Mouse (Mus musculus): Measurements from ENCODE around the gene Slc12a9. TPM values are rescaled to one million over a fixed set of nuclear protein-coding genes. Genes with fewer than 3 reads are reported as not detected.
A peak's percentile ranks its signal among the peaks of the same experiment; 100 is the strongest.

Gene Slc12a9
- polyA plus RNA-seq, 1 experiment from 2014 or later = 2.8 TPM

GRCm38 (mm10) chr5:137306439-137307005 is 26.9 kb downstream of the Slc12a9 start:
- WGBS (ENCODE audit: insufficient replicate concordance) = 8% methylated on average over 12 of the region's 12 CpGs
- peak overlapping the region; percentile 88 for H3K4me2 ChIP-seq
- H3K4me3 ChIP-seq (replicated peaks) = peak overlapping the region; percentile 98
- H3K9me3 ChIP-seq (replicated peaks) = no peaks in the 10 kb centered on the region
- ATAC-seq (ENCODE audit: low read depth) (no peak), DNase-seq (no peak)
- H3K36me3 ChIP-seq = peaks cover 76% of the 10 kb centered on the region
- H3K27ac ChIP-seq = peak overlapping the region; percentile 94
- H3K27me3 ChIP-seq = no peaks in the 10 kb centered on the region
- peaks cover 52% of the 10 kb centered on the region for H3K4me1 ChIP-seq (replicated peaks)
- peak overlapping the region; percentile 99 for H3K9ac ChIP-seq

GRCm38 (mm10) chr5:137305822-137306221 is 27.6 kb downstream of the Slc12a9 start:
- no peaks in the 10 kb centered on the region for H3K27me3 ChIP-seq
- no peak for ATAC-seq (ENCODE audit: low read depth)
- H3K9me3 ChIP-seq (replicated peaks) = no peaks in the 10 kb centered on the region
- peak overlapping the region; percentile 88 for H3K4me2 ChIP-seq
- peaks cover 53% of the 10 kb centered on the region for H3K4me1 ChIP-seq (replicated peaks)
- peak overlapping the region; percentile 99 for H3K9ac ChIP-seq
- peak overlapping the region; percentile 94 for H3K27ac ChIP-seq
- H3K4me3 ChIP-seq (replicated peaks) = peak overlapping the region; percentile 98
- WGBS (ENCODE audit: insufficient replicate concordance) = 33% methylated on average over 3 of the region's 3 CpGs
- DNase-seq = no peak
- H3K36me3 ChIP-seq = peaks cover 80% of the 10 kb centered on the region

GRCm38 (mm10) chr5:137304816-137305215 is 28.6 kb downstream of the Slc12a9 start:
- H3K9ac ChIP-seq = peak overlapping the region; percentile 99
- 79% methylated on average over 4 of the region's 4 CpGs for WGBS (ENCODE audit: insufficient replicate concordance)

GRCm38 (mm10) chr5:137304165-137304564 is 29.2 kb downstream of the Slc12a9 start:
- Histone ChIP-seq H3K4me3 (replicated peaks) (peak overlapping the region; percentile 98; the same call in 1 of the 2 replicates), H3K9ac (peak overlapping the region; percentile 99), H3K9me3 (replicated peaks) (no peaks in the 10 kb centered on the region), H3K27me3 (no peaks in the 10 kb centered on the region), H3K36me3 (peaks cover 80% of the 10 kb centered on the region), H3K4me1 (replicated peaks) (peaks cover 53% of the 10 kb centered on the region), H3K4me2 (peak overlapping the region; percentile 88), H3K27ac (peak overlapping the region; percentile 94)
- WGBS (ENCODE audit: insufficient replicate concordance) = 57% methylated on average over 3 of the region's 3 CpGs
- ATAC-seq (ENCODE audit: low read depth) = no peak
- DNase-seq = no peak

More at GRCm38 (mm10) chr5:137304816-137305215, 28.6 kb downstream of the Slc12a9 start:
- DNase-seq (no peak), ATAC-seq (ENCODE audit: low read depth) (no peak)
- Histone ChIP-seq H3K27me3 (no peaks in the 10 kb centered on the region), H3K9me3 (replicated peaks) (no peaks in the 10 kb centered on the region), H3K36me3 (peaks cover 80% of the 10 kb centered on the region), H3K4me1 (replicated peaks) (peaks cover 53% of the 10 kb centered on the region), H3K4me3 (replicated peaks) (peak overlapping the region; percentile 98), H3K27ac (peak overlapping the region; percentile 94), H3K4me2 (peak overlapping the region; percentile 88)

GRCm38 (mm10) chr5:137303609-137304008 is 29.8 kb downstream of the Slc12a9 start:
- Histone ChIP-seq H3K27me3 (no peaks in the 10 kb centered on the region), H3K36me3 (peaks cover 80% of the 10 kb centered on the region), H3K9ac (peak overlapping the region; percentile 99; the same call in 1 of the 2 replicates), H3K9me3 (replicated peaks) (no peaks in the 10 kb centered on the region), H3K27ac (peak overlapping the region; percentile 94; the same call in 1 of the 2 replicates), H3K4me1 (replicated peaks) (peaks cover 53% of the 10 kb centered on the region), H3K4me2 (peak overlapping the region; percentile 88), H3K4me3 (replicated peaks) (peak overlapping the region; percentile 98; the same call in 1 of the 2 replicates)
- DNase-seq = no peak
- WGBS (ENCODE audit: insufficient replicate concordance) = 22% methylated on average over 4 of the region's 4 CpGs
- ATAC-seq (ENCODE audit: low read depth) = no peak; the same call in 1 of the 2 replicates

GRCm38 (mm10) chr5:137301253-137301652 is 32.1 kb downstream of the Slc12a9 start:
- H3K9ac ChIP-seq = no peak overlapping the region
- H3K9me3 ChIP-seq (replicated peaks) = no peaks in the 10 kb centered on the region
- peaks cover 99% of the 10 kb centered on the region for H3K36me3 ChIP-seq
- DNase-seq = no peak
- peaks cover 48% of the 10 kb centered on the region for H3K4me1 ChIP-seq (replicated peaks)
- 87% methylated on average over 21 of the region's 21 CpGs for WGBS (ENCODE audit: insufficient replicate concordance)
- H3K27ac ChIP-seq = no peak overlapping the region
- no peak for ATAC-seq (ENCODE audit: low read depth)
- H3K27me3 ChIP-seq = no peaks in the 10 kb centered on the region
- no peak overlapping the region for H3K4me2 ChIP-seq
- H3K4me3 ChIP-seq (replicated peaks) = no peak overlapping the region

- Histone ChIP-seq H3K9me3 (replicated peaks) (no peaks in the 10 kb centered on the region), H3K27me3 (no peaks in the 10 kb centered on the region), H3K4me3 (replicated peaks) (no peak overlapping the region), H3K36me3 (peaks cover 95% of the 10 kb centered on the region), H3K9ac (no peak overlapping the region), H3K27ac (no peak overlapping the region), H3K4me1 (replicated peaks) (peaks cover 46% of the 10 kb centered on the region), H3K4me2 (no peak overlapping the region)
- ATAC-seq (ENCODE audit: low read depth) (no peak), DNase-seq (no peak)
- 85% methylated on average over 7 of the region's 7 CpGs for WGBS (ENCODE audit: insufficient replicate concordance)
Measured at GRCm38 (mm10) chr5:137299240-137299639, 34.2 kb downstream of the Slc12a9 start.

GRCm38 (mm10) chr5:137297126-137297525 is 36.3 kb downstream of the Slc12a9 start:
- no peak for ATAC-seq (ENCODE audit: low read depth)
- H3K9me3 ChIP-seq (replicated peaks) = no peaks in the 10 kb centered on the region

GRCm38 (mm10) chr5:137295712-137296111 is 37.7 kb downstream of the Slc12a9 start:
- H3K9me3 ChIP-seq (replicated peaks) = no peaks in the 10 kb centered on the region
- H3K4me1 ChIP-seq (replicated peaks) = peaks cover 60% of the 10 kb centered on the region
- H3K9ac ChIP-seq = peak overlapping the region; percentile 88
- DNase-seq = no peak
- peaks cover 67% of the 10 kb centered on the region for H3K36me3 ChIP-seq
- ATAC-seq (ENCODE audit: low read depth) = no peak
- H3K4me2 ChIP-seq = peak overlapping the region; percentile 100
- no peaks in the 10 kb centered on the region for H3K27me3 ChIP-seq
- 87% methylated on average over 15 of the region's 15 CpGs for WGBS (ENCODE audit: insufficient replicate concordance)
- peak overlapping the region; percentile 83 for H3K4me3 ChIP-seq (replicated peaks)
- peak overlapping the region; percentile 100 for H3K27ac ChIP-seq

More at GRCm38 (mm10) chr5:137297126-137297525, 36.3 kb downstream of the Slc12a9 start:
- Histone ChIP-seq H3K4me2 (no peak overlapping the region), H3K27ac (no peak overlapping the region), H3K4me1 (replicated peaks) (peaks cover 49% of the 10 kb centered on the region), H3K4me3 (replicated peaks) (no peak overlapping the region), H3K27me3 (no peaks in the 10 kb centered on the region), H3K36me3 (peaks cover 74% of the 10 kb centered on the region), H3K9ac (no peak overlapping the region)
- WGBS (ENCODE audit: insufficient replicate concordance) = 88% methylated on average over 14 of the region's 14 CpGs
- no peak for DNase-seq

- H3K4me2 ChIP-seq = peak overlapping the region; percentile 100
- 73% methylated on average over 9 of the region's 9 CpGs for WGBS (ENCODE audit: insufficient replicate concordance)
- H3K9ac ChIP-seq = peak overlapping the region; percentile 88
- H3K4me1 ChIP-seq (replicated peaks) = peaks cover 64% of the 10 kb centered on the region
- peaks cover 63% of the 10 kb centered on the region for H3K36me3 ChIP-seq
- no peak for ATAC-seq (ENCODE audit: low read depth)
- H3K4me3 ChIP-seq (replicated peaks) = peak overlapping the region; percentile 83
- no peaks in the 10 kb centered on the region for H3K9me3 ChIP-seq (replicated peaks)
- no peaks in the 10 kb centered on the region for H3K27me3 ChIP-seq
- peak overlapping the region; percentile 100 for H3K27ac ChIP-seq
- DNase-seq = no peak
Measured at GRCm38 (mm10) chr5:137295296-137295695, 38.1 kb downstream of the Slc12a9 start.

GRCm38 (mm10) chr5:137294744-137295093 is 38.7 kb downstream of the Slc12a9 start:
- Histone ChIP-seq H3K36me3 (peaks cover 57% of the 10 kb centered on the region), H3K4me1 (replicated peaks) (peaks cover 69% of the 10 kb centered on the region), H3K9me3 (replicated peaks) (no peaks in the 10 kb centered on the region), H3K27ac (peak overlapping the region; percentile 100), H3K4me2 (peak overlapping the region; percentile 100), H3K27me3 (no peaks in the 10 kb centered on the region), H3K9ac (peak overlapping the region; percentile 88), H3K4me3 (replicated peaks) (peak overlapping the region; percentile 83)
- 7% methylated on average over 18 of the region's 18 CpGs for WGBS (ENCODE audit: insufficient replicate concordance)
- DNase-seq (no peak), ATAC-seq (ENCODE audit: low read depth) (peak; percentile 19)
